Mouse (Mus musculus) lung, adult 18-20 months (tissue): ENCODE results near the gene Slc25a47.
A peak's percentile ranks its signal among the peaks of the same experiment; 100 is the strongest.

Experiments
- DNase-seq, 2 experiments: peaks; one replicate each; pipeline ENCODE4 v3.0.0; 2022; ENCODE audit warnings: mixed read lengths in 2 of 2

Gene Slc25a47

DNA sequence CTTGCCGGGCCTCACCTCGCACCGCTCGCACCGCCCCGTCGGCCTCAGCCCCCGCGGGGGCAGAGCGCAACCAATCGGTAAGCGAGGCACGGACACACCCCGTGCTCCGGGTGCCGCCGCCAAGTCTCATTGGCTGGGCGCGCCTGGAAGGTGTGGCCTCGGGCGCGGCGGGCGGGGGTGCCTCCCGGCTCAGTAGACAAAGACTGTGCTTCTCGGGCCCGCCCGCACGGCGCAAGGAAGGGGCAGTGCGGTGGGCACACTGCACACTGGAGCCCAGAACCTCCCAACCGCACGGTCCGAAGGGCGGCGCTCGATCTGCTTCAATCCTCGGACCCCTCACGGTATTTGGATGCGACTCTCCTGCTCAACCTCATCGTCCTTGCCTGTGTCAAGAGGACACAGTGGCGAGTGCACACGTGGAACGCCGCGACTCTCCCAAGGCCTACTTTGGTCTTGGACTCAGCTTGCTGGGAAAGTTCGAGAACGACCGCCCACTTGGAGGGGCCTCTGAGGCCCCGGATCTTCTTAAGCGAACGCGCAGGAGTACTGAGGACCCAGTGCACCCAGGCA is at the start of gene Slc25a47, which contains the start of gene Slc25a29:
Gene Slc25a47, plus strand, starts transcription at position 207 of the 570 bp plus-strand sequence.
Gene Slc25a29, minus strand, starts transcription at position 44 of the 570 bp plus-strand sequence.
- DNase-seq: peak; percentile 97

DNA sequence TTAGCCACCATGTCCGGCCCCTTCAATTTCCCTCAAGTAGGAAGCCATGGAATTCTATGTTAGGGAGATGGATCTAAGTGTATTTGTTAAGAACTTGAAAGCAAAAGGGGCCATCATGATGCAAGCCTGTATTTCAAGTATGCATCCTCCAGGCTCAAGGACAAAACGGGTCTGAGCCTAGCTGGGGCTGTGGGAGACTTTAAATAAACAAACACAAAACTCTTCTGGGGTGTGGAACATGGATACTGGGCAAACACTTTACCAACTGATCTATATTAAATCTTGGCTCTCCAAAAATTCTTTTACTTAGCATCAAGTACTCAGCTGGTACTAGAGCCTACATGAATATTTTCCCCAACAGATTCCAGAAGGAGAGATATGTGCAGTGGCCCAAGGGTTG is 48.5 kb upstream of the Slc25a47 start:
- no peak for DNase-seq

DNA sequence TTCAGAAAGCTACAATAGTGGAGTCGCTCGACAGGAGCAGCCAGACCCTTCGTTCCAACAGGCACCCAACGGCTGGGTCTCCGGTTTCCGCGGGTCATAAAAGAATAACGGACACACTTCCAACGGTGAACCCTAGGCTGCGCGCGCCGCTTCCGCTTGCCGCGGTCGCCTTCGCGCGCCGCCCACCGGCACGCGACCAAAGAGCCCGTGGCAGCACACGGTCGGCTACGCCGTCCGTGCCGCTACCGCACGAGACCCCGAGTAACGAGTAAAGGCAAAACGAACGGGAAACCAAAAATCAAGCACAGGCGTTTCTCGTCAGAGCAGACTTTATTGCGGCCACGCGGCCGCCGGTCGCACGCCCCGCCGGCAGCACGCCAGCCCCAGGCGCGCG is 43.7 kb upstream of the Slc25a47 start:
- peak; percentile 76 to 81 for DNase-seq

DNA sequence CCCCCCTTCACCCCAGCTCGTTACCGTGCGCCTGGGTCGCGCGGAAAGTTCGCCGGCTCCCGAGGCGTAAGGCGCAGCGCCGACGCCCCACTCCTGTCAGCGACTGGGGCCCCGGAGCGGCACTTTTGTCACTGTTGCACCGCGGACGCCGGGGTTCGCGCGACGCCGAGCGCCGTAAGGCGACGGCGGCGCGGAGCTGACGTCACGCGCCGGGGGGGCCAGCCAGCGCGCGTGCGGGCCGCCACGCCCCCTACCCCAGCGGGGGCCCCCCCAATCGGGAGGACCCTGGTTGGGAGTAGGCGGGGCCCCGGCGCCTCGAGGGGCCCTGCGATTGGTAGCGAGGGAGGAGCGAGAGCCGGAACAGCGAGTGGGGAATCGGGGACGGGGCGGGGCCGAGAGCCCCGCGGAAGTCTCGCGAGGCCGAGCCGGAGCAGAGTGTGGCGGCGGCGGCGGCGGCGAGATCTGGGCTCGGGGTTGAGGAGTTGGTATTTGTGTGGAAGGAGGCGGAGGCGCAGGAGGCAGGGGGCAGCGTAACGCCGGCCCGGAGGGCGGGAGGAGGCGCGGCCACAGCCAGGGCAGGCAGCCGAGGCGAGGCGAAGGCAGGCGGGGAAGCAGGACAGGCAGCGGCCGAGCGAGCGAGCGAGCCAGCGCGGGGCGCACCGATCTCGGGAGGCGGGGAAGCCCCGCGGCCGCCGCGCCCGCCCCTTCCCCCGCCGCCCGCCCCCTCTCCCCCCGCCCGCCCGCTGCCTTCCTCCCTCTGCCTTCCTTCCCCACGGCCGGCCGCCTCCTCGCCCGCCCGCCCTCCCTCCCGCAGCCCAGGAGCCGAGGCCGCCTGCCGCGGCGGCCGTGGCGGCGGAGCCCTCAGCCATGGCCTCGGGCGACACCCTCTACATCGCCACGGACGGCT is 43.0 kb upstream of the Slc25a47 start, which contains the start of gene Yy1:
Gene Yy1, plus strand, starts transcription at position 428 of the 907 bp plus-strand sequence.
- peak; percentile 98 to 99 for DNase-seq

DNA sequence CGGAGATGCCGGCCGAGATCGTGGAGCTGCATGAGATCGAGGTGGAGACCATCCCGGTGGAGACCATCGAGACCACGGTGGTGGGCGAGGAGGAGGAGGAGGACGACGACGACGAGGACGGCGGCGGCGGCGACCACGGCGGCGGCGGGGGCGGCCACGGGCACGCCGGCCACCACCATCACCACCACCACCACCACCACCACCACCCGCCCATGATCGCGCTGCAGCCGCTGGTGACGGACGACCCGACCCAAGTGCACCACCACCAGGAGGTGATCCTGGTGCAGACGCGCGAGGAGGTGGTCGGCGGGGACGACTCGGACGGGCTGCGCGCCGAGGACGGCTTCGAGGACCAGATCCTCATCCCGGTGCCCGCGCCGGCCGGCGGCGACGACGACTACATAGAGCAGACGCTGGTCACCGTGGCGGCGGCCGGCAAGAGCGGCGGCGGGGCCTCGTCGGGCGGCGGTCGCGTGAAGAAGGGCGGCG is 42.3 kb upstream of the Slc25a47 start:
- DNase-seq: peak; percentile 23 to 26

DNA sequence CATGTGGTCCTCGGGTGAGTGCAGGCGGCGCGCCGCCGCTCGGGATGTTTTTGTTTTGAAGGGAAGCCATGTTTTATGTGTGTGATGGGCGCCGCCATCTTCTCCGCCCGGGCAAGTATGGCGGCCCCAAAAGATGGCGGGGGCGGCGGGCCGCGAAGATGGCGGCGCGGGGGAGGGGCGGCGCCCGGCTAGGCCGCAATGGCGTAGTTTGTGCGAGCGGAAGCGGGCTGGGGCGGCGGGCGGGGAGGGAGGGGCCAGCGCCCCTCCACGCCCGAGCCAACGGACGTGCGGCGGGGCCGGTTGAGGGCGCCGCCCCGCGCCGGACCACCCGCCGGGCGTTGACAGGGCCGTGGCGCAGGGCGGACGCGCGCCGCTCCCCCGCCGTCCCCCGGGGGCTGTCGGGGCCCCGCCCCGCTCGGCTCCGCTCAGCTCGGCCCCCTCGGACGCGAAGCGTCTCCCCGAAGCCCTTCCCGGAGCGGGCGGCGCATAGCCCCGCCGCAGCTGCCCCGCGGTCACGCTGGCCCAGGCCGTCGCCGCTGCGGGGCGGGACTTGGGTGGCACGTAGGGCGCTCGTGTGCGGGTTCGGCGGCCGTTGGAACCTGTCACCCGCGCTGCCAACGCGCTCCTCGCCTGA is 41.7 kb upstream of the Slc25a47 start:
- DNase-seq: peak; percentile 80 to 84

DNA sequence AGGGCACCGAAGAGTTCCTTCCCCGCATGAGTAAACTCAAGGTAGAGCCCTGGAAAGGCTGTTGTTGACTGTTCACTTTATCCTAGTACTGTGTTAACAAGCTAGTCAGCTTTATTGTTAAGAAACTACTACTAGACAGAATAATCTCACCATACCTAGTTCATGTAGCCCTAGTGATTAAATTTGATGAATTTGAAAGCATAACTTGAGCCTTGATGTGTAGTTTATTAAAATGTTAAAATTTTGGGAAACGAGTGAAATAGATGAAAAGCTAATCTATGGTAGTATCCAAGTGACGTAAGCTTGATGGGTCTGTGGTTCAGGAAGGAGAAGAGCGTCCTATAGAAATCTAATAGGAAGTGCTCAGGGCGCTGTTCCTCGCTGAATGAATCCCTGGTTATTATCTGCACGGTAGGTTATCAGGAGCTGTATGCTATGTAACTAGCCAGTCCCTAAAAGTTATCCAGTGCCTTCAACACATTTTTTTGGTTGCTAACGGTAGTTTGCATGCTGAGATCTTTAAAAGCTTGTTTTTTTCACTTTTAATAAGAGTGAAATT is 40.8 kb upstream of the Slc25a47 start:
- no peak for DNase-seq

DNA sequence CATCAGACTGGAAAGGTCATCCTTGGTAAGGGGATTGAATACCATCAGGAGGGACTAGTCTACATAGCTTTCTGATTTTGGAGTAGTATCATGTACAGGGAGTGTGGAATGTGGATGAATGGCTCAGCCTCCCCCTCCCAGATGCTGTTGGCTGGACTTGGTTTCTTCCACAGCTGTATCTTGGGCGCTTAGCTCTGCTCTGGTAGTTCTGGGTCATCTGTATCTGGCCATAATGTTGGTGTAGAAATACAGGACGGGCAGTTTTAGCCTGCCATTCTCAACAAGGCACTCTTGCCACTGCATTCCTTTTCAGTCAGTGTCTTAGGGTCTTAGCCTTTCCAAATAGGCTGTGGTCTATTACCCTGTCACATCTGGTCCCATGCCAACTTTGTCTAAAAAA is 34.2 kb upstream of the Slc25a47 start:
- DNase-seq: no peak

DNA sequence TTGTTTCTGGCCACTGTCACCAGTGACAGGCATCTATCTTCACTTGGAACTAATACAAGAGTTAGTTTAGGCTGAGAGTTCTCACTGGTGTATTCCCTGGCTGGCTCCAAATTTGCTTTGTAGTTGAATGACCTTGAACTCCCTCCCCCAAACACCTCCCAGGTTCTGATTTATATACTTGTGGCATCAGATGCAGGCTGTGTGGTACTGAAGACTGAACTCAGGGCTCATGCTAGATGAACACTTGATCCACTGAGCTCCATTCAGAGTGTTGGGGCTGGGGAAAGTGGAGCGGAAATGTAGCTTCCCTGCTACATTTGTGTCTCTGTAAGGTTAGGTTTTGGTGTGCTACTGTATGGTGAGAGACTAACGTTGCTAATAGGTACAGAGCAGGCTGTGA is 31.5 kb upstream of the Slc25a47 start:
- DNase-seq: no peak

DNA sequence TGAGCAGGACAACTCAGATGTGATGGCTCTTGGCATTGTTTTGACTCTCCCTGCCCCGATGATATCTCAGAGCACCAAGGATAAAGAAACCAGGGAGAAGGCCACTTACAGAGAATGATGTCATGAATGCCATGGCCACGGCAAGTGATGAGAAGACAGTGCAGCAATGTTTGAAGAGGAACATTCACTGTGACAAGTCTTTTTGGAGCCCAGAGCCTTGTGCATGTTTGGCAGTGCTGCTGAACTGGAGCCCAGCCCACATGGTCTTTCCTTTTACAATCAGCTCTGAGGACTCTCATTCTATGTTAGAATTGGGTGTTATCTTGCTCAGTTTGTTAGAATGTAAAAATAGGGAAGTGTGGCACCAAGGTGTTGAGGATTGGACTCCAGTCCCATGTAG is 27.4 kb upstream of the Slc25a47 start:
- DNase-seq: no peak

DNA sequence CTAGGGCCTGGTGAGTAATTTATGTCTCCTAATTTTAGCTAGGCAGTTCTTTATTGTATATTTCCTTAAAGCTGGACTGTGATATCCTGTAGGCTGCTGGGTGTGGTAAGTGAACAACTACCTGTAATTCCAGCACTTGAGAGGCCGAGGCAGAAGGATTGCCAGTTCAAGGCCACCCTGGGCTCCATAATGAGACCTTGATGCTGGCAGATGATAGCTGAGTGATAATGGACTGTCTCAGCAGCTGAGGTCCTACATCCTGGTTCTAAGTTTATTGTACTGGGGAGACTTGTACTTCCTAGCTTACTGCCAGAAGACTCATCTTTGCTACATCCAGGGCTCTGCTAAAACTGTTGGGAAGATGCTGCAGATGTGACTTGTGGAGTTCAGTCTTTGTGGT is 26.1 kb upstream of the Slc25a47 start:
- DNase-seq: no peak

DNA sequence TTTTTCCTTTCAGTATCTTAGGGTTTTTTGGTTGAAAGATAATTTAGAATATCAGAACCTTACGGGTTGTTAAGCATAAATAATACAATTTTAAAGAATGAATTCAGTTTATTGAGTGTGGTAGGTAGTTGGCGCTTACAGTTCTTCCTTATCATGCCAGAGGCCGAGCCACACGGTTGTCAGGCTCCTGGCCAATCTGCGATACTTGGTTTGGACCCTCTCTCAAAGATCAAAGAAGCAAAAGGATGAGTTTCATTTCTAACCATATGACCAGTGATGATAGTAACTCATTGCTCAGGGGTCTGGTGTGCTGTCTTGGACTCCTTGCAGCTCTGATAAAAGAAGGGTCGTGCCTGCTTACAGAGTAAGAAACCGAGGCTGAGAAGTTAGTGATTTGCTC is 25.5 kb upstream of the Slc25a47 start:
- DNase-seq: no peak

DNA sequence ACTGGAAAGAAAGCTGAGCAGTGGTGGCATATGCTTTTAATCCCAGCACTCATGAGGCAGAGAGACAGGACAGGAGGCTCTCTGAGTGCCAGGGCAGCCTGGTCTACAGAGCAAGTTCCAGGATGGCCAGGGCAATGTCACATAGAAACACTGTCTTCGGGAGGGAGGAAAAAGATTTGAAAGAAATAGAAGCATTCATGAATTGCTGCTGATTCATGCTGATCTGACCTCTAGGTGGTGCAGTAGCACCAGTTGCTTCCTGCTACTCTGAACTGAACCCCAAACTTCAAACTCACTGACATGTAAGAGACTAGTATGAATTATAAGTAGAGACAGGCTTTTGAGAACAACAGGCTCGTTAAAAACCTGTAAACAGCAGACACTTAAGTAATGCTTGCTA is 24.7 kb upstream of the Slc25a47 start:
- peak; percentile 12 to 53 for DNase-seq

DNA sequence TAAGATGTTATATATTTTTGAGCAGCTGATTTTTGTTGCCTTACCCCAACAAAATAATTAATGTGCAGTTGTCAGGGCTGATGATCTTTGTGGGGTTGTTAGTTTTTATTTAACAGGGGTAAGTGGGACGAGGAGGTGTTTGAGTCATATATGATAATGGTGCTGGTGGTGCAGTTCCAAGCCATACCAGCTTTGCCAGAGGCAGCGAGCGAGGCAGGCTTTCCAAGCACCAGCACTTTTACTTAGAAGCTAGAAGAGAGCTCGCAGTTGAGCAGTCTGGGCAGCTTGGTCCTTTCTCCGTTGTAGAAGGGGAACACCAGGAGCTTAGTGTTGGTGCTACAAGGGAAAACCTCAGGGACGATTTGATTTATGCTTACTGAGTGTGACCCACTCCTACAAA is 23.4 kb upstream of the Slc25a47 start:
- no peak for DNase-seq

DNA sequence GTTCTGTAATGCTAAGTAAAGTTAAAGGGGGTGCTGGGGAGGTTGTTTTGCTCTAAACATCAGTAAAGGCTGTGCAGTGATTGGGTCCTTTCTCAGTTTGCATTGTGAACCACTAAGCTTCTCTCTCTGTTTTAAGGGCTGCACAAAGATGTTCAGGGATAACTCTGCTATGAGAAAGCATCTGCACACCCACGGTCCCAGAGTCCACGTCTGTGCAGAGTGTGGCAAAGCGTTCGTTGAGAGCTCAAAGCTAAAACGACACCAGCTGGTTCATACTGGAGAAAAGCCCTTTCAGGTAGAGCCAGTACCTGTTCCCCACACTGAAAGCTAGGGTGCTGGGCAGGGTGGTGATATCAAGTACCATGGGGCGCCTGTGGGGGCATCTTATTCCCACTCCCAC is 21.4 kb upstream of the Slc25a47 start:
- DNase-seq: no peak

DNA sequence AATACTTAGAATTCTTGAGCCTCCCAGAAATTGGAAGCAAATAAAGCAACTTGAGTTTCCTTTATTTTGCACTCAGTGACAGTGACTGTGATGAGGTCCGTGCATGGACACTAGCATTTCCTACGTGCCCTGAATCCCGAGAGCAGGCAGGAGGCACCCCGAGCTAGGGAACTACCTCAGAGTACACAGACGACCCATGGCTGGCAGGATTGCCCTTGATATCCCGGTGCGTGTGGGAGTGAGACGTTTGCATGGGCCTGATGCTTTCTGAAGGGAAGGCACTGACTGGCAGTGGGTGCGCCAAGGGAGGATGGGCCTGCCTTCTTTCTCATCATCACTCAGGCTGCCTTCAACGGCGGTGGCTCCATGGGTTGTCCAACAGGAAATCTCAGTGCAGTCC is 19.3 kb upstream of the Slc25a47 start:
- DNase-seq: no peak

DNA sequence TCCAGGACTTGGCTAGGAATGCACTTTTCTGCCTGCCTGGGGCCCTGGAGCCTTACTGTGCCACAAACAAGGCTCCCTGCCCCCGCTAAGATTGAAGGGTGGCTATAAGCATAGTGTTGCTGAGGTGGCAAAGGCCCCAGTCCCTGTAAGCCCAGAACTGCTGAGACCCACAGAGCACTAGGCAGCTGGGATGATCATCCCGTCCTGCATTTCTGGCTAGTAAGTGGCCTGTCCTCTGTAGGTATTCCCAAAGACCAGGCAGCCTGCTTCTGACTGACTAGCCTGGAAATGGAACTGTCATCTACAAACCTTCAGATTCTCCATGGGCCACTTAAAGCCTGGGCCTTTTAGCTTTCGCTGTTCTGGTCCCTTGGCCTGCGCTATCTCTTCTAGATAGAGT is 15.4 kb upstream of the Slc25a47 start:
- DNase-seq: no peak

DNA sequence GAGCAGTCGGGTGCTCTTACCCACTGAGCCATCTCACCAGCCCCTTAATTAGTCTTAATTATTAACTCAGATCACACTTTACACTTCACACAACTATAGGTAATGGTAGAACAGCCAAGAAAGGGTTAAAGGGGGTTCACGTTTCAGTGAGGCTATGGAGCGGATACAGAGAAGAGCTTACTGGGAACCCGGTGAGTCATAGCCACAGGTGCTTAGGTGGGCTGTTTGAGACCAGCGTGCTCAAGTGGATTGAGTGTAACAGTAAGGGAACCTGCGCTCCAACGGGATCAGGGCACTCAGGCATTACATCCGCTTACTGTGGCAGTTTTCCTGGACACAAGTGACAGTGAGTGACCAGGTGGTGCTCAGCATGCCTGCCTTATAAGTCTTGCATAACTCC is 12.8 kb upstream of the Slc25a47 start:
- no peak for DNase-seq

DNA sequence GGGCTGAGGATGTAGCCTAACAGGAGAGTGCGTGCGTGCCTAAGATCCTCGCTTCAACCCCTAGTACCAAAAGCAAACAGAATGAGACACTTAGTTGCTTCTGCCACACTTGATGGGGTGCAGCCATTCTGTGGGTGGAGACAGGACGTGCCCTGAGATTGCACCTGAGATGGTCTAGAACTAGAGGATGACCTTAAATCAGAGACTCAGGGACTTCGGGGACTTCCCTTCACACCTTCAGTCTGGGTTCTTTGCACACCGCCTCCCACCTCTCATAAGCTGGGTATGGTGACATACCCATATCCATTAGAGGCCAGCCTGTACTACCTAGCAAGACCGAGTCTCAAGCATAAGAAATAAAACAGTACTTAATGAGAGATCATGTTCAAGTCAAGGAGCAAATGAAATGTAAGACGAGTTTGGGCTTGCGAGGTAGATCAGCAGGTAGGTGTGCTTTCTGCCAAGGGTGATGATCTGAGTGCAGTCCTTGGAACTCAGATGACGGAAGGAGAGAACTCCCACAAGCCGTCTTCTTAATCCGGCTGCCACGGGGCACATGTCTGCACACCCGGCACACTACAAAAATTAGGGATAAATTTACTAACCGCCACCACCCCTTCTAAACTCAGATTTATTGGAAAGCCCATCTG is 11.5 kb upstream of the Slc25a47 start:
- DNase-seq: no peak

DNA sequence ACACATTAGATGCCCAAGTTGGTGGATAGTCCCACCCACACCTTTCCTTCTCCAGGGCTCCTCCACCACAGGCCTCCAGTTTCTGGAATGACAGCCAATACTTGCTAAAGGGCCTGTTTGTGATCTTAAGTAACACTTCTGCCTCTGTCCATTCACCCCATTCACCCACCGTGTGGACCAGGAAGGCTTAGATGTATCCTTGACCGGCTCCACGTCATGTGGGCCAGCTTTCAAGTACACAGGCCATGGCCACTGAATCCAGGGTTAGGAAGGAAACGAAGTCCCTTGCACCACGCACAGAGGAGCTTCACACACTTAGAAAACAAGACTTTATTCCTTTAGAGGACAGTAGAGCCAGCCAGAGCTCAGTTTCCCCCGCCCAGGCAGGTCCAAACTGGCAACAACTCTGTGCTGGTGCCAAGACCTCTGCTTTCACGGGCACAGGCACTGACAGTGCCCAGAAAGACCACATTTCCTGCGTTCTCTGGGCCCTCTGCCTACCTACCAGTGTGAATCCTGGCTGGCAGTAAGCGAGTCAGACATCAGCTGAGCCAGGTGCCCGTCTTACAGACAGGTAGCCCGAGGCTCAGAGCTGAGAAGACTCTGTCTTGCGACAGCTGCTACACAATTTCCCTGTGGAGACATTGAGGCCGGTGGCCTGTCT is 10.2 kb upstream of the Slc25a47 start:
- DNase-seq: no peak

DNA sequence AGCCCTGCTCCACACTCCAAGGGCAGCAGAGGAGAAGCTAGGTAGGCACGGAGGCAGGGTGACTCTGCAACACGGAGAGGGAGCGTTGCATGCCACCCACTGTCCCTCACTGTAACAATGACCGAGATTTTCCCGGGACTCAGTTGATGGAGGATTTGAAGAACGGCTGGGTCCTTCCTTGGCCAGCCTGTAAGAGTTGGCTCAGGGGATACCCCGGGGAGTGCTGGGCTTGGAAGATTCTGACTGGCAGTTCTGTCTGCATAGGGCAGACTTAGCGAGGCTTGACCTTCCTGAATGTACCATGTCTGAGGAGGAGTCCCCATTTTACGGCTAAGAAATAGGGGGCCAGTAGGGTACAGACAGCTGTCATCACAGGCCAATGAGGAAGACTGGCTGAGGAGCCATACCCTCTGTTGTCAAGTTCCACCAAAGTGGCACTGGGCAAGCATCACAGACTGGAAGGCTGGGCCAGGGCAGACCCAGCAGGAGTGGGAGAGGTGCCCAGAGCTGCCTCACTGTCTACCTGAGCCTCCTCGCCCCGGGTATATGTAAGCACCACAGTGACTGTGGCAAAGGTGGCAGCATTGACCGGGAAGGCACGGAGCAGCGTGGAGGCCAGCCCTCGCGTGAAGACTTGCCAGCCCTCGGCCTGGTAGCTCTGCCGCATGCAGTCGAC is 9.4 kb upstream of the Slc25a47 start:
- DNase-seq: no peak
